Mouse (Mus musculus): ENCODE measurements around the gene Wnt7a. TPM values are rescaled to one million over a fixed set of nuclear protein-coding genes. Genes with fewer than 3 reads are reported as not detected.

Wnt7a gene
- polyA plus RNA-seq, 2 experiments from 2014 or later = not detected

GRCm38 (mm10) chr6:91383871-91384270, 27.3 kb downstream of the Wnt7a start:
- ATAC-seq = no peak

GRCm38 (mm10) chr6:91383303-91383702, 27.9 kb downstream of the Wnt7a start:
- ATAC-seq = no peak

GRCm38 (mm10) chr6:91379871-91380270, 31.3 kb downstream of the Wnt7a start:
- ATAC-seq = no peak

GRCm38 (mm10) chr6:91379266-91379665, 31.9 kb downstream of the Wnt7a start:
- no peak for ATAC-seq

GRCm38 (mm10) chr6:91372977-91373376, 38.2 kb downstream of the Wnt7a start:
- no peak for ATAC-seq

GRCm38 (mm10) chr6:91372586-91372971, 38.6 kb downstream of the Wnt7a start:
- no peak for ATAC-seq

- no peak for ATAC-seq
Measured at GRCm38 (mm10) chr6:91371912-91372585, 39.1 kb downstream of the Wnt7a start.

GRCm38 (mm10) chr6:91366781-91367180, 44.4 kb downstream of the Wnt7a start:
- no peak for ATAC-seq

GRCm38 (mm10) chr6:91365480-91365879, 45.7 kb downstream of the Wnt7a start:
- no peak for ATAC-seq

GRCm38 (mm10) chr6:91362756-91363155, 48.4 kb downstream of the Wnt7a start:
- no peak for ATAC-seq

GRCm38 (mm10) chr6:91360998-91361397, 50.2 kb downstream of the Wnt7a start:
- no peak for ATAC-seq

GRCm38 (mm10) chr6:91360371-91360690, 50.8 kb downstream of the Wnt7a start:
- no peak for ATAC-seq

GRCm38 (mm10) chr6:91359672-91360370, 51.3 kb downstream of the Wnt7a start:
- no peak for ATAC-seq

GRCm38 (mm10) chr6:91358866-91359656, 52.1 kb downstream of the Wnt7a start:
- ATAC-seq = no peak

- no peak for ATAC-seq
Measured at GRCm38 (mm10) chr6:91358394-91358793, 52.8 kb downstream of the Wnt7a start.

GRCm38 (mm10) chr6:91357238-91357876, 53.8 kb downstream of the Wnt7a start:
- ATAC-seq = no peak

GRCm38 (mm10) chr6:91349620-91350019, 61.5 kb downstream of the Wnt7a start:
- ATAC-seq = no peak

GRCm38 (mm10) chr6:91347721-91348120, 63.4 kb downstream of the Wnt7a start:
- ATAC-seq = no peak

- ATAC-seq = no peak
Measured at GRCm38 (mm10) chr6:91346906-91347156, 64.3 kb downstream of the Wnt7a start.

- ATAC-seq = no peak
Measured at GRCm38 (mm10) chr6:91346071-91346905, 64.9 kb downstream of the Wnt7a start.

GRCm38 (mm10) chr6:91345091-91345490, 66.1 kb downstream of the Wnt7a start:
- ATAC-seq = no peak

- ATAC-seq = no peak
Measured at GRCm38 (mm10) chr6:91339612-91340246, 71.4 kb downstream of the Wnt7a start.
